Mouse (Mus musculus) forebrain, embryonic 13.5 days (tissue): ENCODE measurements around the gene Flt1. TPM values are rescaled to one million over a fixed set of nuclear protein-coding genes. Genes with fewer than 3 reads are reported as not detected.

Source experiments
- ATAC-seq: fragments of 200-750 bp; cut with Nextera tagmentation; 2 replicates; pipeline ENCODE4 v1.8.0; 2017
- H3K27ac ChIP-seq: fragments of 300-500 bp; sonication (generic); 2 replicates; pipeline ENCODE4 v1.5.1; 2015; ENCODE audit warnings: inconsistent platforms, mild to moderate bottlenecking, moderate library complexity
- H3K27me3 ChIP-seq: fragments of 300-500 bp; sonication (generic); 2 replicates; pipeline ENCODE4 v1.6.1; 2015; ENCODE audit warnings: mild to moderate bottlenecking, inconsistent platforms
- H3K36me3 ChIP-seq: fragments of 300-500 bp; sonication (generic); 2 replicates; pipeline ENCODE4 v1.6.1; 2015; ENCODE audit warnings: mild to moderate bottlenecking, inconsistent platforms; ENCODE audit not compliant: poor library complexity, severe bottlenecking
- H3K4me1 ChIP-seq: fragments of 300-500 bp; sonication (generic); 2 replicates; pipeline ENCODE4 v1.6.1; 2015; ENCODE audit warnings: inconsistent platforms
- H3K4me2 ChIP-seq: fragments of 300-500 bp; sonication (generic); 2 replicates; pipeline ENCODE4 v1.6.1; 2015; ENCODE audit warnings: inconsistent platforms, mild to moderate bottlenecking, moderate library complexity
- H3K4me3 ChIP-seq: fragments of 300-500 bp; sonication (generic); 2 replicates; pipeline ENCODE4 v1.5.1; 2015; ENCODE audit warnings: mild to moderate bottlenecking, inconsistent platforms
- H3K9ac ChIP-seq: fragments of 300-500 bp; sonication (generic); 2 replicates; pipeline ENCODE4 v1.6.1; 2015; ENCODE audit warnings: mild to moderate bottlenecking, inconsistent platforms
- H3K9me3 ChIP-seq: fragments of 300-500 bp; sonication (generic); replicated peaks from 2 replicates; pipeline ENCODE4 v1.6.1; 2016; ENCODE audit warnings: inconsistent platforms
- WGBS: fragments of 180-500 bp; shearing (Covaris S2); methylation state at CpG from one replicate; pipeline ENCODE4 v1.1.7; 2015; 5-methylcytosine and 5-hydroxymethylcytosine counted together
- polyA plus RNA-seq: library from polyadenylated mRNA; unstranded; fragments of >200 nt; fragmentation: Nextera tagmentation; extraction: Ambion mirVana; gene quantifications from 2 replicates; pipeline ENCODE4 v1.2.1, GENCODE M21; 2015

Gene Flt1
- polyA plus RNA-seq, 1 experiment from 2014 or later: 8.5 TPM

GRCm38 (mm10) chr5:147748081-147748581, 22.3 kb upstream of the Flt1 start:
- Histone ChIP-seq H3K4me1 (peaks cover 22% of the 10 kb centered on the region), H3K27ac (no peak overlapping the region), H3K4me3 (peak overlapping the region; percentile 9), H3K9me3 (no peaks in the 10 kb centered on the region), H3K9ac (no peak overlapping the region), H3K4me2 (peak overlapping the region; percentile 56), H3K36me3 (no peaks in the 10 kb centered on the region), H3K27me3 (peaks cover 46% of the 10 kb centered on the region)
- ATAC-seq: no peak
- 2% methylated on average over 15 of the region's 15 CpGs for WGBS

GRCm38 (mm10) chr5:147744900-147745653, 19.3 kb upstream of the Flt1 start:
- H3K9ac ChIP-seq: no peak overlapping the region
- WGBS: 91% methylated on average over 21 of the region's 21 CpGs
- no peak overlapping the region for H3K27ac ChIP-seq
- H3K4me1 ChIP-seq: peaks cover 9% of the 10 kb centered on the region
- H3K9me3 ChIP-seq: no peaks in the 10 kb centered on the region
- ATAC-seq: no peak
- no peak overlapping the region for H3K4me2 ChIP-seq
- H3K27me3 ChIP-seq: peaks cover 19% of the 10 kb centered on the region
- H3K36me3 ChIP-seq: no peaks in the 10 kb centered on the region
- H3K4me3 ChIP-seq: no peak overlapping the region

GRCm38 (mm10) chr5:147742468-147743111, 16.8 kb upstream of the Flt1 start:
- no peak for ATAC-seq
- Histone ChIP-seq H3K9ac (no peak overlapping the region), H3K9me3 (no peaks in the 10 kb centered on the region; the same call in 1 of the 2 replicates), H3K4me1 (no peaks in the 10 kb centered on the region), H3K4me2 (no peak overlapping the region), H3K36me3 (no peaks in the 10 kb centered on the region), H3K27ac (no peak overlapping the region), H3K27me3 (no peaks in the 10 kb centered on the region; the same call in 1 of the 2 replicates), H3K4me3 (no peak overlapping the region)
- WGBS: 86% methylated on average over 9 of the region's 9 CpGs

GRCm38 (mm10) chr5:147736766-147737280, 11.0 kb upstream of the Flt1 start:
- 81% methylated on average over 8 of the region's 8 CpGs for WGBS
- peaks cover 6% of the 10 kb centered on the region; the same call in 1 of the 2 replicates for H3K27me3 ChIP-seq
- H3K9me3 ChIP-seq: no peaks in the 10 kb centered on the region; the same call in 1 of the 2 replicates
- no peak for ATAC-seq
- no peaks in the 10 kb centered on the region for H3K36me3 ChIP-seq
- no peaks in the 10 kb centered on the region for H3K4me1 ChIP-seq
- H3K4me3 ChIP-seq: no peak overlapping the region
- H3K9ac ChIP-seq: no peak overlapping the region
- no peak overlapping the region for H3K27ac ChIP-seq
- no peak overlapping the region for H3K4me2 ChIP-seq

GRCm38 (mm10) chr5:147733682-147734081, 7.9 kb upstream of the Flt1 start:
- ATAC-seq: no peak
- H3K27me3 ChIP-seq: peaks cover 31% of the 10 kb centered on the region
- no peak overlapping the region for H3K9ac ChIP-seq
- H3K4me1 ChIP-seq: no peaks in the 10 kb centered on the region
- no peak overlapping the region for H3K27ac ChIP-seq
- no peak overlapping the region for H3K4me3 ChIP-seq
- no peaks in the 10 kb centered on the region for H3K36me3 ChIP-seq
- 94% methylated on average over 1 of the region's 1 CpGs for WGBS
- no peaks in the 10 kb centered on the region for H3K9me3 ChIP-seq
- no peak overlapping the region for H3K4me2 ChIP-seq

- Histone ChIP-seq H3K4me1 (no peaks in the 10 kb centered on the region), H3K36me3 (no peaks in the 10 kb centered on the region), H3K9ac (no peak overlapping the region), H3K27ac (no peak overlapping the region), H3K4me2 (no peak overlapping the region), H3K27me3 (peaks cover 39% of the 10 kb centered on the region), H3K9me3 (no peaks in the 10 kb centered on the region), H3K4me3 (no peak overlapping the region)
- 76% methylated on average over 5 of the region's 5 CpGs for WGBS
- ATAC-seq: no peak
Measured at GRCm38 (mm10) chr5:147732926-147733325, 7.1 kb upstream of the Flt1 start.

GRCm38 (mm10) chr5:147727481-147727880, 1.7 kb upstream of the Flt1 start:
- H3K9me3 ChIP-seq: no peaks in the 10 kb centered on the region
- peaks cover 17% of the 10 kb centered on the region for H3K4me1 ChIP-seq
- no peak for ATAC-seq
- H3K9ac ChIP-seq: no peak overlapping the region
- no peak overlapping the region for H3K4me3 ChIP-seq
- 9% methylated on average over 12 of the region's 12 CpGs for WGBS
- H3K27me3 ChIP-seq: peaks cover 90% of the 10 kb centered on the region
- H3K4me2 ChIP-seq: no peak overlapping the region
- H3K36me3 ChIP-seq: no peaks in the 10 kb centered on the region
- H3K27ac ChIP-seq: no peak overlapping the region

- H3K9me3 ChIP-seq: no peaks in the 10 kb centered on the region
- H3K9ac ChIP-seq: no peak overlapping the region
- 4% methylated on average over 18 of the region's 18 CpGs for WGBS
- no peak overlapping the region for H3K27ac ChIP-seq
- no peak for ATAC-seq
- H3K4me1 ChIP-seq: peaks cover 17% of the 10 kb centered on the region
- peak overlapping the region; percentile 71; the same call in 1 of the 2 replicates for H3K4me2 ChIP-seq
- H3K27me3 ChIP-seq: peaks cover 91% of the 10 kb centered on the region
- no peak overlapping the region for H3K4me3 ChIP-seq
- H3K36me3 ChIP-seq: no peaks in the 10 kb centered on the region
Measured at GRCm38 (mm10) chr5:147726701-147727393, 1.0 kb upstream of the Flt1 start.

GRCm38 (mm10) chr5:147724945-147725830, 623 bp downstream of the Flt1 start:
- Histone ChIP-seq H3K9ac (peak overlapping the region; percentile 46), H3K4me1 (peaks cover 17% of the 10 kb centered on the region), H3K9me3 (no peaks in the 10 kb centered on the region), H3K27me3 (peaks cover 97% of the 10 kb centered on the region), H3K4me2 (peak overlapping the region; percentile 71), H3K27ac (no peak overlapping the region), H3K36me3 (no peaks in the 10 kb centered on the region), H3K4me3 (peak overlapping the region; percentile 39)
- ATAC-seq: peak; percentile 65
- 1% methylated on average over 68 of the region's 69 CpGs for WGBS

- Histone ChIP-seq H3K36me3 (no peaks in the 10 kb centered on the region), H3K9ac (no peak overlapping the region), H3K4me2 (no peak overlapping the region), H3K9me3 (no peaks in the 10 kb centered on the region), H3K27me3 (peaks cover 98% of the 10 kb centered on the region), H3K4me1 (peaks cover 17% of the 10 kb centered on the region), H3K27ac (no peak overlapping the region), H3K4me3 (no peak overlapping the region)
- ATAC-seq: no peak
- WGBS: 1% methylated on average over 14 of the region's 14 CpGs
Measured at GRCm38 (mm10) chr5:147724391-147724790, 1.4 kb downstream of the Flt1 start.

- Histone ChIP-seq H3K27ac (no peak overlapping the region), H3K4me1 (peaks cover 17% of the 10 kb centered on the region), H3K9me3 (no peaks in the 10 kb centered on the region), H3K4me3 (no peak overlapping the region), H3K9ac (no peak overlapping the region), H3K36me3 (no peaks in the 10 kb centered on the region), H3K27me3 (peaks cover 98% of the 10 kb centered on the region), H3K4me2 (no peak overlapping the region)
- ATAC-seq: no peak
- WGBS: 2% methylated on average over 17 of the region's 17 CpGs
Measured at GRCm38 (mm10) chr5:147723811-147724210, 2.0 kb downstream of the Flt1 start.
